Mouse (Mus musculus) kidney, embryonic 14.5 days (tissue): Measurements from ENCODE around the gene Psg16. TPM values are rescaled to one million over a fixed set of nuclear protein-coding genes. Genes with fewer than 3 reads are reported as not detected.

Experiments used
- ATAC-seq: fragments of 200-750 bp; cut with Nextera tagmentation; 2 replicates; pipeline ENCODE4 v1.8.0; 2017; ENCODE audit warnings: moderate number of reproducible peaks, mild to moderate bottlenecking, moderate TSS enrichment, moderate library complexity; ENCODE audit not compliant: low FRiP score, low TSS enrichment
- H3K27ac ChIP-seq: fragments of 300-500 bp; sonication (generic); 2 replicates; pipeline ENCODE4 v1.5.1; 2014; ENCODE audit warnings: low read depth, mild to moderate bottlenecking, low read length, moderate library complexity, mixed read lengths
- H3K27me3 ChIP-seq: fragments of 300-500 bp; sonication (generic); 2 replicates; pipeline ENCODE4 v1.6.1; 2014; ENCODE audit warnings: mild to moderate bottlenecking, low read length; ENCODE audit not compliant: control insufficient read depth, insufficient read depth
- H3K36me3 ChIP-seq: fragments of 300-500 bp; sonication (generic); 2 replicates; pipeline ENCODE4 v1.6.1; 2014; ENCODE audit warnings: low read length, mixed read lengths; ENCODE audit not compliant: control insufficient read depth, insufficient read depth
- H3K4me1 ChIP-seq: fragments of 300-500 bp; sonication (generic); 2 replicates; pipeline ENCODE4 v1.6.1; 2014; ENCODE audit warnings: low read length, mixed read lengths; ENCODE audit not compliant: control insufficient read depth, insufficient read depth
- H3K4me2 ChIP-seq: fragments of 300-500 bp; sonication (generic); replicated peaks from 2 replicates; pipeline ENCODE4 v1.6.1; 2014; ENCODE audit warnings: low read depth, mild to moderate bottlenecking, low read length
- H3K4me3 ChIP-seq: fragments of 300-500 bp; sonication (generic); 2 replicates; pipeline ENCODE4 v1.5.1; 2014; ENCODE audit warnings: mild to moderate bottlenecking, low read length
- H3K9ac ChIP-seq: fragments of 300-500 bp; sonication (generic); 2 replicates; pipeline ENCODE4 v1.6.1; 2014; ENCODE audit warnings: low read depth, mild to moderate bottlenecking, low read length, moderate library complexity
- H3K9me3 ChIP-seq: fragments of 300-500 bp; sonication (generic); 2 replicates; pipeline ENCODE4 v1.6.1; 2016; ENCODE audit warnings: low read length; ENCODE audit not compliant: control insufficient read depth
- WGBS: fragments of 180-500 bp; shearing (Covaris S2); extraction: QIAGEN DNeasy Blood & Tissue Kit; methylation state at CpG from one replicate; pipeline ENCODE4 v1.1.7; 2014; 5-methylcytosine and 5-hydroxymethylcytosine counted together
- polyA plus RNA-seq: library from polyadenylated mRNA; unstranded; fragments of >200 nt; fragmentation: Nextera tagmentation; extraction: Ambion mirVana; gene quantifications from 2 replicates; pipeline ENCODE4 v1.2.1, GENCODE M21; 2014

The Psg16 gene
- polyA plus RNA-seq, 1 experiment from 2014 or later, result 0.23 TPM

GRCm38 (mm10) chr7:17028923-17029322 lies 44.9 kb upstream of the Psg16 start:
- H3K4me3 ChIP-seq, result no peak overlapping the region
- no peaks in the 10 kb centered on the region for H3K9me3 ChIP-seq
- no peak overlapping the region for H3K9ac ChIP-seq
- ATAC-seq, result no peak
- H3K27me3 ChIP-seq, result no peaks in the 10 kb centered on the region
- WGBS, result 81% methylated on average over 7 of the region's 7 CpGs
- peaks cover 24% of the 10 kb centered on the region for H3K4me1 ChIP-seq
- H3K36me3 ChIP-seq, result peaks cover 15% of the 10 kb centered on the region; the same call in 1 of the 2 replicates
- no peak overlapping the region for H3K27ac ChIP-seq
- H3K4me2 ChIP-seq, result no peak overlapping the region

- ATAC-seq, result no peak
- WGBS, result 58% methylated on average over 7 of the region's 7 CpGs
- peaks cover 15% of the 10 kb centered on the region; the same call in 1 of the 2 replicates for H3K36me3 ChIP-seq
- H3K4me1 ChIP-seq, result peaks cover 17% of the 10 kb centered on the region
- H3K9ac ChIP-seq, result no peak overlapping the region
- H3K27ac ChIP-seq, result no peak overlapping the region
- no peaks in the 10 kb centered on the region for H3K9me3 ChIP-seq
- H3K4me3 ChIP-seq, result no peak overlapping the region
- no peaks in the 10 kb centered on the region for H3K27me3 ChIP-seq
- no peak overlapping the region for H3K4me2 ChIP-seq
Observed at GRCm38 (mm10) chr7:17030239-17030638, 43.6 kb upstream of the Psg16 start.

- WGBS, result 50% methylated on average over 9 of the region's 9 CpGs
- H3K27ac ChIP-seq, result no peak overlapping the region
- no peaks in the 10 kb centered on the region for H3K9me3 ChIP-seq
- H3K27me3 ChIP-seq, result no peaks in the 10 kb centered on the region
- no peak for ATAC-seq
- H3K36me3 ChIP-seq, result peaks cover 48% of the 10 kb centered on the region; the same call in 1 of the 2 replicates
- no peak overlapping the region for H3K4me2 ChIP-seq
- H3K9ac ChIP-seq, result no peak overlapping the region
- H3K4me1 ChIP-seq, result no peaks in the 10 kb centered on the region
- H3K4me3 ChIP-seq, result no peak overlapping the region
Observed at GRCm38 (mm10) chr7:17038018-17038695, 35.7 kb upstream of the Psg16 start.

DNA sequence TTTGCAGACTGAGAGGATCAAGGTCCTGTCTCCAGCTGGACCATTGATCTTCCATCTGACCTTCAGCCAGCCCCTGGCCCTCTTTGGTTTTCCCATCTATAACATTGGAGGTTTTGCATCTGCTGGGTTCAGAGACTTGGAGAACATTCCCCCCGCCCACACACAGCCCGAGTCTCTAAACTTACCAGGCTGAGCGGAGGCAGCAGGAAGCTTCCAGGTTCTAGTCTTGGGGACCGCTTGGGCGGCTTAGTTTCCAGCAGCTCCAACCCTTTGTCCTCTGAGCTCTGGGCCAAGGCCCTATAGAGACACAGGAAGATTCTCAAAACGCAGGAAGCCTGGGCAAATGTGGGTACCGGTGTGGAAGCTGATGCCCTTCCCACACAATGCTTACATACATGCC lies 34.5 kb upstream of the Psg16 start:
- no peak overlapping the region for H3K4me2 ChIP-seq
- H3K27me3 ChIP-seq, result no peaks in the 10 kb centered on the region
- WGBS, result 91% methylated on average over 7 of the region's 7 CpGs
- peaks cover 60% of the 10 kb centered on the region; the same call in 1 of the 2 replicates for H3K36me3 ChIP-seq
- no peak for ATAC-seq
- H3K4me3 ChIP-seq, result no peak overlapping the region
- H3K9ac ChIP-seq, result no peak overlapping the region
- H3K27ac ChIP-seq, result no peak overlapping the region
- H3K4me1 ChIP-seq, result no peaks in the 10 kb centered on the region
- no peaks in the 10 kb centered on the region for H3K9me3 ChIP-seq

GRCm38 (mm10) chr7:17045743-17046142 lies 28.1 kb upstream of the Psg16 start:
- Histone ChIP-seq H3K4me1 (no peaks in the 10 kb centered on the region), H3K27ac (no peak overlapping the region), H3K4me3 (no peak overlapping the region), H3K36me3 (peaks cover 39% of the 10 kb centered on the region), H3K4me2 (no peak overlapping the region), H3K9ac (no peak overlapping the region), H3K9me3 (no peaks in the 10 kb centered on the region), H3K27me3 (no peaks in the 10 kb centered on the region)
- no peak for ATAC-seq
- WGBS, result 74% methylated on average over 1 of the region's 1 CpGs

DNA sequence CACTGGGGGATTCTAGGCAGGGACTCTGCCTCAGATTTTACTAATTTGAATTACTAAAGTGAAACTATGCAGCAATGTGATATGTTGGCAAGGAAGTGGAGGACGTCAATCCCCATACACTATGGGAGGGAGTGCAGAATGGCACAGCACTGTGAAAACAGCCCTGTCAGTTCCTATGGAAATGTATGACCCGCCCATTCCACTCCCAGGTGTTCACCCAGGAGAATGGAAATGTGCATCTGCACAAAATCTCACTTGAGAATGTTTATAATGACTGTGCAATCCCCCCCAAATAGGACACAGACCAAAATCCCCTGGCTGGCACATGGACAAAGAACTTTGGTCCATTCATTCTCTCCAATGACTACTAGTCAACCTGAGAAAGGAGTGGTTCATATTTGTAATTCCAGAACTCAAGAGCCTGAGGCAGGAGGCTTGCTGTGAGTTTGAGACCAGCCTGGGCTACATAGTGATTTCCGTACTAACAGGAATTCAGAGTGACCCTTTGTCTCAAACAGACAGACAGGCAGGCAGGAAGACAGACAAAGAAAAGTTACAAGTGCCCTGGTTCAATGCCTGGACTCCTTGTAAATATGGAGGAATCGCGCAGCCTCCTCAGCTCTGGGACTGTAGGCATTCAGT lies 26.7 kb upstream of the Psg16 start:
- Histone ChIP-seq H3K9me3 (no peaks in the 10 kb centered on the region), H3K4me3 (no peak overlapping the region), H3K27ac (no peak overlapping the region), H3K4me2 (no peak overlapping the region), H3K4me1 (no peaks in the 10 kb centered on the region), H3K27me3 (no peaks in the 10 kb centered on the region), H3K9ac (no peak overlapping the region), H3K36me3 (peaks cover 33% of the 10 kb centered on the region)
- no peak for ATAC-seq
- 91% methylated on average over 5 of the region's 5 CpGs for WGBS

GRCm38 (mm10) chr7:17048431-17049190 lies 25.2 kb upstream of the Psg16 start:
- Histone ChIP-seq H3K9ac (no peak overlapping the region), H3K27ac (no peak overlapping the region), H3K27me3 (no peaks in the 10 kb centered on the region), H3K4me1 (no peaks in the 10 kb centered on the region), H3K36me3 (peaks cover 27% of the 10 kb centered on the region), H3K9me3 (no peaks in the 10 kb centered on the region), H3K4me3 (no peak overlapping the region), H3K4me2 (no peak overlapping the region)
- no peak for ATAC-seq
- WGBS, result 90% methylated on average over 10 of the region's 10 CpGs

GRCm38 (mm10) chr7:17050491-17050890 lies 23.3 kb upstream of the Psg16 start:
- Histone ChIP-seq H3K36me3 (peaks cover 22% of the 10 kb centered on the region), H3K4me1 (no peaks in the 10 kb centered on the region), H3K9me3 (no peaks in the 10 kb centered on the region), H3K9ac (no peak overlapping the region), H3K27me3 (no peaks in the 10 kb centered on the region), H3K4me2 (no peak overlapping the region), H3K4me3 (no peak overlapping the region), H3K27ac (no peak overlapping the region)
- 69% methylated on average over 11 of the region's 11 CpGs for WGBS
- ATAC-seq, result no peak
